Mouse (Mus musculus) stomach, postnatal 0 days (tissue): ENCODE data around the gene Fbxl4. TPM values are rescaled to one million over a fixed set of nuclear protein-coding genes. Genes with fewer than 3 reads are reported as not detected.
A peak's percentile ranks its signal among the peaks of the same experiment; 100 is the strongest.

ENCODE experiments used
- ATAC-seq: fragments of 200-750 bp; cut with Nextera tagmentation; 2 replicates; pipeline ENCODE4 v1.8.0; 2017; ENCODE audit not compliant: low FRiP score, low TSS enrichment
- DNase-seq: peaks from one replicate; pipeline ENCODE4 v3.0.0-alpha.2; 2016; ENCODE audit warnings: low spot score
- H3K27ac ChIP-seq: fragments of 300-500 bp; sonication (generic); replicated peaks from 2 replicates; pipeline ENCODE4 v1.5.1; 2014; ENCODE audit warnings: mild to moderate bottlenecking, control low read depth
- H3K27me3 ChIP-seq: fragments of 300-500 bp; sonication (generic); 2 replicates; pipeline ENCODE4 v1.6.1; 2014; ENCODE audit warnings: low read length; ENCODE audit not compliant: control insufficient read depth, insufficient read depth
- H3K36me3 ChIP-seq: fragments of 300-500 bp; sonication (generic); 2 replicates; pipeline ENCODE4 v1.6.1; 2014; ENCODE audit warnings: low read length, mixed read lengths; ENCODE audit not compliant: control insufficient read depth, insufficient read depth
- H3K4me1 ChIP-seq: fragments of 300-500 bp; sonication (generic); replicated peaks from 2 replicates; pipeline ENCODE4 v1.6.1; 2014; ENCODE audit warnings: antibody characterized with exemption; ENCODE audit not compliant: control insufficient read depth, insufficient read depth
- H3K4me2 ChIP-seq: fragments of 300-500 bp; sonication (generic); replicated peaks from 2 replicates; pipeline ENCODE4 v1.6.1; 2014; ENCODE audit warnings: low read depth, mild to moderate bottlenecking, control low read depth, moderate library complexity
- H3K4me3 ChIP-seq: fragments of 300-500 bp; sonication (generic); 2 replicates; pipeline ENCODE4 v1.5.1; 2014; ENCODE audit warnings: low read depth, low read length, control low read depth
- H3K9ac ChIP-seq: fragments of 300-500 bp; sonication (generic); 2 replicates; pipeline ENCODE4 v1.6.1; 2014; ENCODE audit warnings: mild to moderate bottlenecking, low read length, control low read depth, mixed read lengths
- H3K9me3 ChIP-seq: fragments of 300-500 bp; sonication (generic); 2 replicates; pipeline ENCODE4 v1.6.1; 2016; ENCODE audit warnings: low read length; ENCODE audit not compliant: control insufficient read depth
- CTCF ChIP-seq: IDR thresholded peaks from 2 replicates; pipeline ENCODE4 v1.5.1; 2016; ENCODE audit warnings: antibody characterized with exemption, low read depth, mild to moderate bottlenecking, moderate library complexity
- EP300 ChIP-seq: optimal IDR thresholded peaks from 2 replicates; pipeline ENCODE3; 2016; ENCODE audit warnings: antibody characterized with exemption
- WGBS: fragments of 180-500 bp; shearing (Covaris S2); extraction: QIAGEN DNeasy Blood & Tissue Kit; methylation state at CpG from one replicate; pipeline ENCODE4 v1.1.7; 2014; 5-methylcytosine and 5-hydroxymethylcytosine counted together
- polyA plus RNA-seq: library from polyadenylated mRNA; unstranded; fragments of >200 nt; fragmentation: Nextera tagmentation; extraction: Ambion mirVana; gene quantifications from 2 replicates; pipeline ENCODE4 v1.2.1, GENCODE M21; 2015

Fbxl4 gene
- polyA plus RNA-seq, 1 experiment from 2014 or later = 11.5 TPM

GRCm38 (mm10) chr4:22395404-22395803 lies 38.1 kb downstream of the Fbxl4 start:
- peaks cover 4% of the 10 kb centered on the region; the same call in 1 of the 2 replicates for H3K36me3 ChIP-seq
- no peak overlapping the region for H3K4me3 ChIP-seq
- H3K27ac ChIP-seq = no peak overlapping the region
- 0 out of 2 replicates have a peak, but pooled peaks cover 4% of the 10 kb centered on the region for H3K9me3 ChIP-seq
- no peak for DNase-seq
- no peaks in the 10 kb centered on the region for H3K4me1 ChIP-seq
- no peak for ATAC-seq
- TF ChIP-seq CTCF = no peak
- no peak for TF ChIP-seq EP300
- no peaks in the 10 kb centered on the region for H3K27me3 ChIP-seq
- H3K4me2 ChIP-seq = no peak overlapping the region
- 88% methylated on average over 2 of the region's 2 CpGs for WGBS
- no peak overlapping the region for H3K9ac ChIP-seq

DNA sequence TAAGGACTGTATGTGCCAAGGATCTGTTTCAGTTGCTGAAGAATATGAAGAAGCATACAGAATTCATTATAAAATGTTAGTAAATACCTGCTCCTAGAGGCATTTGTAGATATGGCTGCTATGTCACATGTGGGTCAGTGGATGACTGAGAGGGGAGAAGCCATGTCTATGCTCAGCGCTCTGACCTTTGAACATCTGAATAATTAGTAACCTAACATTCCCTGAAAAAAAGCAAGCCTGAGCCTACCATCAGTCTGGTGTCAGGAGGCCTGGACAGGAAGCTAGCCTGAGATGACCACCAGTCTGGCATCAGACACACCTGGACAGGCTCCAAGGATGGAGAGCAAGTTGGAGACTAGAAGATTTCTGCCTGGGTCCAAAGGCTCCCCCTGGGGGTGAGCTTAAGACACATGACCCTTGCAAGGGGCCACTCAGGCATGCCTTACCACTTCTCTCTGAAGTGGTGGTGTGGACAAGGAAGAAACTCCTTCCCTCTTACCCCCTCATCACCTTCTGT lies 39.2 kb downstream of the Fbxl4 start:
- Histone ChIP-seq H3K27ac (no peak overlapping the region), H3K27me3 (no peaks in the 10 kb centered on the region), H3K9me3 (0 out of 2 replicates have a peak, but pooled peaks cover 4% of the 10 kb centered on the region), H3K9ac (no peak overlapping the region), H3K4me1 (no peaks in the 10 kb centered on the region), H3K4me2 (no peak overlapping the region), H3K36me3 (peaks cover 4% of the 10 kb centered on the region; the same call in 1 of the 2 replicates), H3K4me3 (no peak overlapping the region)
- TF ChIP-seq CTCF (no peak), EP300 (no peak)
- 93% methylated on average over 1 of the region's 1 CpGs for WGBS
- ATAC-seq (no peak), DNase-seq (no peak)

DNA sequence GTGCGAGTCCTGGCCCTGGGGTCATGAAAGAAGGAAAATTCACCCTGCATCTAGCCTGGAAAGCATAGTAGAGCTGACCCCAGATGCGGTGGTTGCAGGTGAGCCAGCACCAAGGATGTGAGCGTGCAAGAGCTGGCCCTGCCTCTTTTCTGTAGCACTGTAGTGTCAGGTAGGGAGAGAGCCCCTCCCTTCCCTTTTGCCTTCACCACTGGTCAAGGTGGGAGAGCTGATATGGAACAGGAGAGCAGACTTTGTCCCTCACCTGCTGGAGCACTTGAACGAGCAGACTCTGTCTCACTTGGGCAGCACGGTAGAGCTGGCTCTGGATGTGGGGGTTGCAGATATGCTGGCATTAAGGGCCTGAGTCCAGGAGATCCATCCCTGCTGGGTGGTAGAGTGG lies 39.7 kb downstream of the Fbxl4 start:
- Histone ChIP-seq H3K4me2 (no peak overlapping the region), H3K9ac (no peak overlapping the region), H3K27me3 (no peaks in the 10 kb centered on the region), H3K36me3 (peaks cover 4% of the 10 kb centered on the region; the same call in 1 of the 2 replicates), H3K9me3 (0 out of 2 replicates have a peak, but pooled peaks cover 4% of the 10 kb centered on the region), H3K4me3 (no peak overlapping the region), H3K27ac (no peak overlapping the region), H3K4me1 (no peaks in the 10 kb centered on the region)
- TF ChIP-seq CTCF (no peak), EP300 (no peak)
- no peak for DNase-seq
- no peak for ATAC-seq
- WGBS = 92% methylated on average over 5 of the region's 5 CpGs

- H3K27ac ChIP-seq = no peak overlapping the region
- no peaks in the 10 kb centered on the region for H3K27me3 ChIP-seq
- H3K4me2 ChIP-seq = no peak overlapping the region
- no peaks in the 10 kb centered on the region for H3K4me1 ChIP-seq
- no peak for ATAC-seq
- no peak overlapping the region for H3K4me3 ChIP-seq
- H3K36me3 ChIP-seq = peaks cover 4% of the 10 kb centered on the region
- H3K9ac ChIP-seq = no peak overlapping the region
- no peak for DNase-seq
- TF ChIP-seq CTCF (no peak), EP300 (no peak)
- WGBS = 86% methylated on average over 3 of the region's 3 CpGs
- H3K9me3 ChIP-seq = 0 out of 2 replicates have a peak, but pooled peaks cover 4% of the 10 kb centered on the region
These were observed 44.7 kb downstream of the Fbxl4 start for GRCm38 (mm10) chr4:22402032-22402431.

DNA sequence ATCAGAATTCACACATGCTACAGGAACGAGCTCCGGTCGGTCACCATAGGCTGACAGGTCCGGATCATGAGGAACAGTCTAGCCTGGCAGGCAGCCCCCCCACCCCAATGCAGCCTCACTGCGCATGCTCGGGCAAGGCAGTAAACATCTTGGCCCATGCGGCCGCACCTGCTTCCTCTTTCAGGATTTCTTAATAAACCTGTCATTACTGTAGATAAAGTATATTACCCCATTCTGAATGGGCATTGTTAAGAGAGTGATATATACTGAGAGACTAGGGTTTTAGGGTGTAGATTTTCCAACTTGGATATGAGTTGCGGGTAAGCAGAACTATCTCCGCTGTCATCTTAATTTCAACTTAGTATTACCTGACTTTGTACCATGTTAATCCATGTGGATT lies 45.6 kb downstream of the Fbxl4 start:
- TF ChIP-seq EP300 (no peak), CTCF (no peak)
- ATAC-seq = no peak
- 93% methylated on average over 10 of the region's 10 CpGs for WGBS

GRCm38 (mm10) chr4:22420627-22421026 lies 63.3 kb downstream of the Fbxl4 start:
- no peak overlapping the region for H3K27ac ChIP-seq
- WGBS = 32% methylated on average over 2 of the region's 2 CpGs
- H3K9me3 ChIP-seq = no peaks in the 10 kb centered on the region
- H3K4me2 ChIP-seq = no peak overlapping the region
- no peak overlapping the region for H3K4me3 ChIP-seq
- no peaks in the 10 kb centered on the region for H3K27me3 ChIP-seq
- H3K4me1 ChIP-seq = no peaks in the 10 kb centered on the region
- peak; percentile 13 for DNase-seq
- no peak overlapping the region for H3K9ac ChIP-seq
- peak; percentile 95 for ATAC-seq
- no peaks in the 10 kb centered on the region for H3K36me3 ChIP-seq
- no peak for TF ChIP-seq EP300
- TF ChIP-seq CTCF = no peak

More for the DNA sequence above, 45.6 kb downstream of the Fbxl4 start:
- Histone ChIP-seq H3K4me3 (no peak overlapping the region), H3K27me3 (no peaks in the 10 kb centered on the region), H3K36me3 (peaks cover 4% of the 10 kb centered on the region), H3K4me1 (no peaks in the 10 kb centered on the region), H3K9ac (no peak overlapping the region), H3K27ac (no peak overlapping the region), H3K9me3 (0 out of 2 replicates have a peak, but pooled peaks cover 4% of the 10 kb centered on the region), H3K4me2 (no peak overlapping the region)
- no peak for DNase-seq
